Mouse (Mus musculus) liver, embryonic 15.5 days (tissue): ENCODE results near the gene Ppil2. TPM values are rescaled to one million over a fixed set of nuclear protein-coding genes. Genes with fewer than 3 reads are reported as not detected.

Experiments
- ATAC-seq: fragments of 200-750 bp; cut with Nextera tagmentation; 2 replicates; pipeline ENCODE4 v1.8.0; 2017; ENCODE audit warnings: moderate number of reproducible peaks, mild to moderate bottlenecking, moderate library complexity; ENCODE audit not compliant: insufficient read depth
- H3K27ac ChIP-seq: fragments of 300-500 bp; sonication (generic); replicated peaks from 2 replicates; pipeline ENCODE4 v1.5.1; 2015; ENCODE audit warnings: mild to moderate bottlenecking, inconsistent platforms
- H3K27me3 ChIP-seq: fragments of 300-500 bp; sonication (generic); 2 replicates; pipeline ENCODE4 v1.6.1; 2015; ENCODE audit warnings: mild to moderate bottlenecking, inconsistent platforms
- H3K36me3 ChIP-seq: fragments of 300-500 bp; sonication (generic); replicated peaks from 2 replicates; pipeline ENCODE4 v1.6.1; 2015; ENCODE audit warnings: moderate library complexity, mild to moderate bottlenecking, inconsistent platforms
- H3K4me1 ChIP-seq: fragments of 300-500 bp; sonication (generic); replicated peaks from 2 replicates; pipeline ENCODE4 v1.6.1; 2015; ENCODE audit warnings: inconsistent platforms
- H3K4me2 ChIP-seq: fragments of 300-500 bp; sonication (generic); 2 replicates; pipeline ENCODE4 v1.6.1; 2015; ENCODE audit warnings: moderate library complexity, mild to moderate bottlenecking, inconsistent platforms
- H3K4me3 ChIP-seq: fragments of 300-500 bp; sonication (generic); replicated peaks from 2 replicates; pipeline ENCODE4 v1.5.1; 2015; ENCODE audit warnings: mild to moderate bottlenecking, inconsistent platforms
- H3K9ac ChIP-seq: fragments of 300-500 bp; sonication (generic); 2 replicates; pipeline ENCODE4 v1.6.1; 2015; ENCODE audit warnings: moderate library complexity, mild to moderate bottlenecking, inconsistent platforms
- H3K9me3 ChIP-seq: fragments of 300-500 bp; sonication (generic); replicated peaks from 2 replicates; pipeline ENCODE4 v1.6.1; 2016; ENCODE audit warnings: inconsistent platforms
- WGBS: fragments of 180-500 bp; shearing (Covaris S2); methylation state at CpG from one replicate; pipeline ENCODE4 v1.1.7; 2015; ENCODE audit warnings: mixed read lengths; ENCODE audit not compliant: insufficient replicate concordance; 5-methylcytosine and 5-hydroxymethylcytosine counted together
- polyA plus RNA-seq: library from polyadenylated mRNA; unstranded; fragments of >200 nt; fragmentation: Nextera tagmentation; extraction: Ambion mirVana; gene quantifications from 2 replicates; pipeline ENCODE4 v1.2.1, GENCODE M21; 2015

The Ppil2 gene
- polyA plus RNA-seq, 1 experiment from 2014 or later = 57.2 TPM

GRCm38 (mm10) chr16:17132089-17132905, 21.2 kb upstream of the Ppil2 start, which contains the start of gene Sdf2l1:
Gene Sdf2l1, minus strand, starts transcription at chr16:17132383.
- Histone ChIP-seq H3K27me3 (peaks cover 4% of the 10 kb centered on the region; the same call in 1 of the 2 replicates), H3K4me3 (peak within 1 kb of the TSS; percentile 89), H3K9ac (peak within 1 kb of the TSS; percentile 88), H3K9me3 (no peaks in the 10 kb centered on the region), H3K36me3 (no peaks in the 10 kb centered on the region), H3K4me1 (peaks cover 22% of the 10 kb centered on the region), H3K4me2 (peak within 1 kb of the TSS; percentile 99), H3K27ac (peak within 1 kb of the TSS; percentile 72)
- ATAC-seq = peak; percentile 97
- WGBS = under 1% methylated on average over 47 of the region's 47 CpGs

DNA sequence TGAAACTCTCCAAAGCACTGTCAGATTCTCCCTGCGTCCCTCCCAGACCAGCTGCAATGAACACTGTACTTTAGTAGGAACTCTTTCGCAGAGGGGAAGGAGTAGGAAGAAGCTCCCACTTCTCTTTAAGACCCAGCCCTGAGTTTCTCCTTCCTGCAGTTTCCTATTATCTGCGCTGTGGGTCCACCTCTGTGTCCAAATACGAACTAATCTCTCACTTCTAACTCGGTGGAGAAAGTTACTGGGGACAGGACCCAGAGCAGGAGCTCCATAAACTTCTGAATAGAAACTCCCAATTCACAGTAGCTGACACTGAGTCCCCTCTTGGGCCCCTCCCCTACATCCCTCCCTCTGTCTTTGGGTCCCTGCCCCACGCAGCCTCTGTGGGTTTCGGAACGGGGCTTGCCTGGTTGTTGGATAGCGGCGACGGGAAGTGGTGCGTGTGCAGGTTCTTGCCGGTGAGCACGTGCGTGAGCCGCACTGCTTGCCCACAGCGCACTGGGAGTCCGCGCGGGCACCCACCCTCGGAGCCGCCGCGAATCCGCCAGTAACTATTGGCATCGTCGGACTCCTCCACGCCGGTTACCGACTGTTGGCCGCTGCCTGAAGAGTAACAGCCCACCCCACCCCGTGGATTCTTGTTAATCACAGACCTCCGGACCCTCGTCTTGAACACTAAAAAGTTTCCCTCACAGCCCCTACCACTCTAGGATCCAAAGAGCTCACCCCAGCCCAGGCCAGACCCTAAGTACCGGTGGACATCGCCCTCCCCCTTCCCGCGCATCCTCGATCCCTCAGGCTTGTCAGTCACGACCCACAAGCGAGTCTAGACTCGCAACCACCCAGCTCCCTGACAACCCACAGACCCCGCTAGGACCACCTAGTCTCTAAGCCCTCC, 20.4 kb upstream of the Ppil2 start:
- 3% methylated on average over 43 of the region's 43 CpGs for WGBS
- H3K4me2 ChIP-seq = peak overlapping the region; percentile 99
- H3K4me3 ChIP-seq = peak overlapping the region; percentile 89
- H3K4me1 ChIP-seq = peaks cover 22% of the 10 kb centered on the region
- ATAC-seq = no peak
- H3K36me3 ChIP-seq = no peaks in the 10 kb centered on the region
- peak overlapping the region; percentile 88 for H3K9ac ChIP-seq
- no peaks in the 10 kb centered on the region for H3K9me3 ChIP-seq
- H3K27me3 ChIP-seq = peaks cover 4% of the 10 kb centered on the region; the same call in 1 of the 2 replicates
- H3K27ac ChIP-seq = peak overlapping the region; percentile 72; the same call in 1 of the 2 replicates

GRCm38 (mm10) chr16:17127292-17127691, 16.2 kb upstream of the Ppil2 start:
- Histone ChIP-seq H3K9me3 (no peaks in the 10 kb centered on the region), H3K4me1 (peaks cover 41% of the 10 kb centered on the region), H3K9ac (no peak overlapping the region), H3K27me3 (no peaks in the 10 kb centered on the region), H3K27ac (no peak overlapping the region), H3K4me2 (no peak overlapping the region), H3K4me3 (no peak overlapping the region), H3K36me3 (peaks cover 9% of the 10 kb centered on the region; the same call in 1 of the 2 replicates)
- WGBS = 91% methylated on average over 1 of the region's 1 CpGs
- no peak for ATAC-seq

DNA sequence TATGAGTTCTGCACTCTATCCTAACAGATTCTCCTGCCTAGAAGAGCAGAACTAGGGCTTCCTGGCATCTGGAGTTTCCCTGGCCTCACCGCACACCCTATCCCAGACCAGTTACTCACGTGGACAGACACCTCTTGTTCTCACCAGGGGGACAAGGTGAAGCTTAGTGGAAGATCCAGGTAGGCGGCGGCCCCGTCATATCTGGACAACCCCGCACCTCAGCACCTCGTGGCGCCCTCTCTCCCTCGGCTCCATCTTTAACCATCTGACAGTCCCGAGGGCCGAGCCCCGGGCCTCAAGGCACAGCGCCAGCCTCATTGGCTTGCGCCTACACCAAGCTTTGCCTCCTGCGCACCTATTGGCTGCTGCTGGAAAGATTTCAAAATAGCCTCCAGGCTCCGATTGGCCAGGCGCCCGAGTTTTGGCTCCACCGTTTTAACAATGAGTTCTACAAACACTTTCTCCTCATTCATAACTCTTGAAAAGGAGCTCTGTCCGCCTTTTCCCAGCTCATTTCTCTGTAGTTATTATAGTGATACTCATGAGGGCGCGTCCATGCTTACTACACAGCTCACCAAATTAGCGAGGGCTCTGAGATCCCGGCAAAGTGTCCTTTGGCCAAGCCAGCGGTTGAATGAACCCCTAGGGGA, 13.9 kb upstream of the Ppil2 start, which contains the start of gene 2610318N02Rik:
Gene 2610318N02Rik (minus strand): TSS at position 297 of the 650 bp plus-strand sequence.
- H3K4me1 ChIP-seq = peaks cover 26% of the 10 kb centered on the region
- H3K27ac ChIP-seq = peak within 1 kb of the TSS; percentile 64
- peak within 1 kb of the TSS; percentile 63 for H3K4me3 ChIP-seq

DNA sequence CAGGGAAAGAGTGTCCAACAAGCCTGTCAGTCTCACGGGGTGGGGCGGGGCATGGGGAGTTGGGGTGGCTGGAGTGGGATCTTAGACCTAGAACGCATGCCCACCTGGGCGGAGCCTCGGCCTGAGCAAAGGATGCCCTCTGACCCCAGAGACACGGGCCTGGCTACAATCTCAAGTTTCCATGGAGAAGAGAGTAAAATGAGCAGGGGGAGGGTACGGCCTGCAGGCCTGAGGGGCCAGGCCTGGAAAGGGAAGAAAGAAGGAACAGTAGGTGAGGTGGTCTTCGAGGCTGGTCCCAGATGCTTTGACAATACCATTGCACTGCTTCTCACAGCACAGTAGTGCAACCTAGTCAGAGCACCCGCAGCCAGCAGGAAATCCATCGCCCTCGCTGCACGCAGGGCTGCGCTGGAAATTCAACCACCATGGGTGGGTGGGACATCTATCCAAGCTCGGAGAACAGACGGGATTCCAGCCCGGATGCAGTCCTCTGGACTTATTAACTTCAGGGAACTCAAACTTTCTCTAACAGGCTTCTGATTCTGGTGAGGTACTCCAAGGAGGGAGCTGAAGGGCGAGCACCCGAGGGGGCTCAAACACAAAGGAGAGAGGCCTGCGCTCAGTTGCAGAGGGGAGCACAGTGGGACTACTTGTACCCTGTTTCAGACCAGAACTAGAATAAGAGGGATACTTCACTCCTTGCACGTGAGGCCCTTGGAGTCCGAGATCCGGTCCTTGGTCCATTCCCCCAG, 13.2 kb upstream of the Ppil2 start:
- no peaks in the 10 kb centered on the region for H3K9me3 ChIP-seq
- H3K36me3 ChIP-seq = peaks cover 12% of the 10 kb centered on the region; the same call in 1 of the 2 replicates
- ATAC-seq = no peak
- H3K27ac ChIP-seq = no peak overlapping the region
- no peaks in the 10 kb centered on the region for H3K27me3 ChIP-seq
- H3K4me1 ChIP-seq = peaks cover 26% of the 10 kb centered on the region
- 5% methylated on average over 22 of the region's 22 CpGs for WGBS
- peak overlapping the region; percentile 63 for H3K4me3 ChIP-seq
- H3K9ac ChIP-seq = peak overlapping the region; percentile 65
- H3K4me2 ChIP-seq = peak overlapping the region; percentile 85

More for the DNA sequence above, 13.9 kb upstream of the Ppil2 start, which contains the start of gene 2610318N02Rik:
- peaks cover 12% of the 10 kb centered on the region; the same call in 1 of the 2 replicates for H3K36me3 ChIP-seq
- no peaks in the 10 kb centered on the region for H3K27me3 ChIP-seq
- peak within 1 kb of the TSS; percentile 85 for H3K4me2 ChIP-seq
- no peaks in the 10 kb centered on the region for H3K9me3 ChIP-seq
- H3K9ac ChIP-seq = peak within 1 kb of the TSS; percentile 65
- WGBS = under 1% methylated on average over 25 of the region's 25 CpGs
- peak; percentile 97 for ATAC-seq

DNA sequence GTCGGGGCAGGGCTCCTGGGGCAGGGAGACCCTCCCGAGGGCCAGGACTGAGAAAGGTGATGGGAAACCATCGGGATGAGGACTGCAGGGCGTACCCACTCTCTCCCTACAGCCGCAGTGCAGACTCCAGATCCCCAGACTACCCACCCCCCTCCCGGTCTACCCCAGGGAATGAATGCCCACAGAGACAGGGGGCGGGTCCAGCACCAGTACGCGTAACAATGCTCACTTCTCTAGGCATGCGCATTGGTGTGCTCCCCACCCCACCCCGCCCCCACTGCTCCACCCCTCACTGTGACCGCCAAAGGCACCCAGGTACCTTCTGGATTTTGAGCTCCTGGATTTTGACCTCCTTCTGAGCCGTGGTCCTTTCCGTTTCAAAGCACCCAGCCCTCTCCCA, 10.5 kb upstream of the Ppil2 start:
- Histone ChIP-seq H3K9me3 (no peaks in the 10 kb centered on the region), H3K4me1 (peaks cover 26% of the 10 kb centered on the region), H3K4me2 (no peak overlapping the region), H3K4me3 (no peak overlapping the region), H3K27ac (no peak overlapping the region), H3K36me3 (peaks cover 15% of the 10 kb centered on the region; the same call in 1 of the 2 replicates), H3K9ac (no peak overlapping the region), H3K27me3 (no peaks in the 10 kb centered on the region)
- ATAC-seq = no peak
- 86% methylated on average over 14 of the region's 14 CpGs for WGBS

DNA sequence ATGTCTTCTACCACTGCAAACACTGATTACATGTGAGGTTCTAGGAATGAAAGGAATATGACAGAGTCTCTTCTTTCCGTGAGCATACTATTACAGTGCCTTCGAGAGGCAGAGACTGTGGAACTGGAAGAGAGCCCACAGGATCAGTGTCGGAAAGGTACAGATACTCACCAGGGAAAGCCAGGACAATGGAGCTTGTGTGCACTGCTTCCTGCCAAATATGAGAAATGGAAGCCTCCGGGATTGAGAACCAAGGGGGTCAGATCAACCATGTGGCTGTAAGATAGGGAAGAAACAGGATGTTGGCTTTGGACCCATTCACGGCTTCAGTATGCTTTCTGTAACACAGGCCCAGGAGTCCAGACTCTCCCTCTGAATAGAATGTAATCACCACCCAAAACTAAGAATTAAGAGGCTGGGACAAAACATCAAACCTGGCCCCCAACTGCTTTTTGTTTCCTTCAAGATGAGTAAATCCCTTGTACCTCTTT, 6.3 kb upstream of the Ppil2 start:
- no peak overlapping the region for H3K27ac ChIP-seq
- WGBS = 76% methylated on average over 5 of the region's 5 CpGs
- H3K9ac ChIP-seq = no peak overlapping the region
- H3K4me3 ChIP-seq = no peak overlapping the region
- no peak for ATAC-seq
- H3K4me1 ChIP-seq = no peaks in the 10 kb centered on the region
- H3K27me3 ChIP-seq = no peaks in the 10 kb centered on the region
- peaks cover 10% of the 10 kb centered on the region; the same call in 1 of the 2 replicates for H3K36me3 ChIP-seq
- H3K4me2 ChIP-seq = no peak overlapping the region
- H3K9me3 ChIP-seq = no peaks in the 10 kb centered on the region

DNA sequence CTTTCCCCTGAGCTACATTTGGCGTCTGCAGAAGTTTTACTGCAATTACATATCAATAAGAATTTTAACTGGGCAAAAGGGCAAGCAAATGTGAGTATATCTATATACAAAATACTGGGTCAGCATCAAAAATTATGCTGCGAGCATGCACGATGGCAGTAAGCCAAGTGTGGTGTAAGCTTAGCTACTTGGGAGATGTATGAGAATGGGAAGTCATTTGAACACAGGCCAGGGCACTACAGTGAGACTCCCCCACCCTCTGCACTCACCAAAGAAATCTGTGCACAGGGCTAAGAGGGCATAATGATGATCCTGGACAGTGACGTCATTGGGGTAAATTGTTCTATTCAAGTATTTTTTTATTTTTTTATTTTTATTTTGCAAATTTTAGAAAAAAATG, 6.5 kb downstream of the Ppil2 start:
- Histone ChIP-seq H3K36me3 (peaks cover 82% of the 10 kb centered on the region), H3K27ac (no peak overlapping the region), H3K4me1 (peaks cover 2% of the 10 kb centered on the region), H3K9me3 (no peaks in the 10 kb centered on the region), H3K27me3 (no peaks in the 10 kb centered on the region), H3K9ac (no peak overlapping the region), H3K4me3 (no peak overlapping the region), H3K4me2 (no peak overlapping the region)
- no peak for ATAC-seq
- 74% methylated on average over 4 of the region's 4 CpGs for WGBS

DNA sequence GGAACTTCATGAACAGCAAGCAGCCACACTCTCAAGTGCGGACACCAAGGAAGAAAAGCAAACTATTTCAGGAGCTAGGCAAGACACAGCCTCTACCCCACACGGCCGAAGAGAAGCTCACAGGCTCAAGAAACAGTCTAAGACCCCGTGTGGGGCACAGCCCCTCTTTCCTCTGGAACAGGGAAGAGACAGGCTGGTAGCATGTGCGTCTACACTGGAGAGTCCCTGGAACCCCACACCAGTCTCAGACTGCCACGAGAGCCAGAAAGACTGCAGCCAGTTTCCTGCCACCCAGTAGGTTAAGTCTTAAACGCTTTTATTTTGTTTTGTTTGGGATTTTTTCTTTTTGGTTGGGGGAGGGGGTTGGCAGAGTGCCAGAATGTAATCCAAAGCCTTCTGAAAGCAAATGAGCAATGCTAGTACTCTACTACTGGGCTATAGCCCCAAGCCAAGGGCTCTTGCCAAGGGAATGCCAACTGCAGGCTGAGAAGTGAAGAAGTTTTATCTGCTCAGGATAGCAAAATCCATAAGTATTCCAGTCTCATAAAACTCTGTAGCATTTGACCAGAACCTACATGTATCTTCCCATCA, 8.3 kb downstream of the Ppil2 start:
- Histone ChIP-seq H3K4me1 (no peaks in the 10 kb centered on the region), H3K4me3 (no peak overlapping the region), H3K27ac (no peak overlapping the region), H3K27me3 (no peaks in the 10 kb centered on the region), H3K4me2 (no peak overlapping the region), H3K36me3 (peaks cover 88% of the 10 kb centered on the region), H3K9me3 (no peaks in the 10 kb centered on the region), H3K9ac (no peak overlapping the region)
- no peak for ATAC-seq
- WGBS = 79% methylated on average over 7 of the region's 7 CpGs

GRCm38 (mm10) chr16:17096938-17097337, 14.1 kb downstream of the Ppil2 start:
- H3K4me2 ChIP-seq = no peak overlapping the region
- peaks cover 92% of the 10 kb centered on the region for H3K36me3 ChIP-seq
- WGBS = 76% methylated on average over 3 of the region's 3 CpGs
- ATAC-seq = no peak
- H3K9ac ChIP-seq = no peak overlapping the region
- H3K27me3 ChIP-seq = no peaks in the 10 kb centered on the region
- H3K4me3 ChIP-seq = no peak overlapping the region
- no peaks in the 10 kb centered on the region for H3K4me1 ChIP-seq
- H3K27ac ChIP-seq = no peak overlapping the region
- no peaks in the 10 kb centered on the region for H3K9me3 ChIP-seq
